Mouse (Mus musculus): ENCODE measurements around the gene Nob1. TPM values are rescaled to one million over a fixed set of nuclear protein-coding genes. Genes with fewer than 3 reads are reported as not detected.

Gene Nob1
- polyA plus RNA-seq, 1 experiment from 2014 or later = 110 TPM

Other genes with a start within 250 kb of the Nob1 start
- 10.0 and 13.0 TPM in 2 replicates for gene Nfat5, start 131.6 kb downstream of the Nob1 start, polyA plus RNA-seq (2016; fragmentation: Nextera tagmentation; extraction: Ambion mirVana)
- 12.6 and 20.4 TPM in 2 replicates for gene Nqo1, start 21.8 kb downstream of the Nob1 start, polyA plus RNA-seq (2016; fragmentation: Nextera tagmentation; extraction: Ambion mirVana)
- gene Wwp2, start 11.3 kb upstream of the Nob1 start, polyA plus RNA-seq (2016; fragmentation: Nextera tagmentation; extraction: Ambion mirVana) = 55.9 and 116 TPM in 2 replicates
- gene Psmd7, start 163.4 kb upstream of the Nob1 start, polyA plus RNA-seq (2016; fragmentation: Nextera tagmentation; extraction: Ambion mirVana) = 399 and 404 TPM in 2 replicates

Measured in limb, embryonic 10.5 days (tissue).